Mouse (Mus musculus) heart, adult 2 months (tissue): ENCODE data around the gene Pdxp.

Source experiments
- CTCF ChIP-seq: fragments of 200-600 bp; IDR thresholded peaks from 2 replicates; pipeline ENCODE4 v1.8.1; 2022; ENCODE audit warnings: antibody characterized with exemption, mild to moderate bottlenecking, moderate library complexity
- EP300 ChIP-seq: fragments of 200-500 bp; IDR thresholded peaks from 2 replicates; pipeline ENCODE4 v1.6.1; 2011; ENCODE audit warnings: low read depth, low read length, control low read depth; ENCODE audit not compliant: insufficient read depth
- POLR2A ChIP-seq: fragments of 200-500 bp; IDR thresholded peaks from 2 replicates; pipeline ENCODE4 v1.6.1; 2011; ENCODE audit warnings: mild to moderate bottlenecking, low read depth, low read length, control low read depth; ENCODE audit not compliant: insufficient read depth

DNA sequence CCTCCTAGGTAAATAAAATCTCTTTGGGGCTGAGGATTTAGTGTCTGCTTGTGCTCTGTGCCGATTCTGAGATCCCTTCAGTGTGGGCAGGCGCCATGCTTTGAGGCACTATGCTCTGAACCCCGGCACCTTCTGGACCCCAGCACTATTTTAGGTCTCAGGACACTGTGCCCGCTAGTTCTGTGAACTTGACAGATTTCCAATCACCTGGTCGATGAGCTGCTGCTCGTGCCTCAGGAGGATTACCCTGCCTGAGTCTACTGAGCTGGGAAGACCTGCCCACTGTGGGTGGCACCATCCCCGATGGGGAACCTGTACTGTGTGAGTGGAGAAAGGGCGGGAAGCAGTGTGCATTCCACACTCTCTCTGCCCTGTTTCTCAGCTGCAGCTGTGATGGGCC is 38.7 kb upstream of the Pdxp start:
- TF ChIP-seq CTCF (no peak), EP300 (no peak), POLR2A (no peak)
